Comparison of ENCODE assay signal across 10 mouse cellular contexts in genomic region chr9:79948376-79948775, GRCm38 (mm10).
"Had no signal": no experiment of that assay in that cellular context is flagged by ENCODE, and none has a peak within 500 bp of the region (broad histone marks: within the 10 kb centered on the region; RNA-seq: fewer than 3 reads in every experiment).

No protein-coding gene starts in this region.

- ATAC-seq: intestine, embryonic 16.5 days; lung, postnatal 0 days had no signal

- H3K9me3 ChIP-seq: limb, embryonic 10.5 days; midbrain, embryonic 12.5 days had no signal

- H3K9ac ChIP-seq: midbrain, embryonic 12.5 days had no signal

- H3K4me3 ChIP-seq: limb, embryonic 10.5 days; midbrain, embryonic 12.5 days had no signal

- DNase-seq: kidney, adult 2 months; kidney, postnatal 25 days; lung, adult 2 months; lung, postnatal 36 days; thymus, adult 2 months; thymus, postnatal 25 days had no signal

- H3K27me3 ChIP-seq: midbrain, embryonic 12.5 days had no signal

- H3K36me3 ChIP-seq: limb, embryonic 10.5 days; midbrain, embryonic 12.5 days had no signal

- H3K27ac ChIP-seq: limb, embryonic 10.5 days; midbrain, embryonic 12.5 days had no signal

- H3K4me1 ChIP-seq: midbrain, embryonic 12.5 days had no signal

- H3K4me2 ChIP-seq: midbrain, embryonic 12.5 days had no signal
